Mouse (Mus musculus): ENCODE data around the gene Olfr1095. TPM values are rescaled to one million over a fixed set of nuclear protein-coding genes. Genes with fewer than 3 reads are reported as not detected.

The Olfr1095 gene
- not detected for total RNA-seq (2022)

DNA sequence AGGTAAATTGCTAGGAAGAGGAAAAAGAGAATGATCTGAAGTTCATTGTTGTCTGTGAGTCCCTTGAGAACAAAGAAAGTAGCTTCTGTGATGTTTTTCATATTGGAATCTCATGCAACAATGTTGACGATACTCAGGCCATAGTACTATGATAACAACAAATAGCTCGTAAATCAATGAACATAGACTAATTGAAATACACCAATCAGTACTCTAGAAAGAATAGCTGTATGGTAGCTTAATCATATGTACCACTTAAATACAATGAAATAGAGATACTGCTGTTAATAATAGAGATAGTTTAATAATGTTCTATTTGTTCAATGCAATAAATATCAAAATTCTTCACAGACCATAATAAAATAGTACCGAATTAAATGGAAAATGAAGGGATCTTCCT lies at the start of gene Olfr1095:
TSS of gene Olfr1095 (minus strand) at position 101 of the 400 bp plus-strand sequence.
- DNase-seq (ENCODE audit: low spot score in 2 of 2), result no peak

DNA sequence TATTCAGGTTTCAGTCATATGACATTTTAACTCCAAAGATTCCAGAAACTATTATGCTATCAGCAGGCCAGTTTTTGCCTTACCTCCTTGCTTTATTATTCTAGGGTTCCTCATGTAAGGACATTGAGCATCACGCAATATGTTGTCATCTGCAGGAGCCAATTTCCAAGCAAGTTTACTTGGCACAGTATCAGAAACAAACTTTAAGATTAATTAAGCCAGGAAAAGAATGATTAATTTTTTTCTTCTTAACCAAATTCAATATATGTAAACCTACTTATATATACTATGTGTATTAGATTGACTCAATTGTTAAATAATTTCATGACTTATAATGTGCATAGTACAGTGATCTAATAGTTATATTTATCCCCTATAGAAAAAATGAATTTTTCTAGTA lies 40.6 kb upstream of the Olfr1095 start, which contains the start of gene Olfr1097:
TSS of gene Olfr1097 (minus strand) at position 101 of the 400 bp plus-strand sequence.
- no peak for DNase-seq (ENCODE audit: low spot score in 2 of 2)

DNA sequence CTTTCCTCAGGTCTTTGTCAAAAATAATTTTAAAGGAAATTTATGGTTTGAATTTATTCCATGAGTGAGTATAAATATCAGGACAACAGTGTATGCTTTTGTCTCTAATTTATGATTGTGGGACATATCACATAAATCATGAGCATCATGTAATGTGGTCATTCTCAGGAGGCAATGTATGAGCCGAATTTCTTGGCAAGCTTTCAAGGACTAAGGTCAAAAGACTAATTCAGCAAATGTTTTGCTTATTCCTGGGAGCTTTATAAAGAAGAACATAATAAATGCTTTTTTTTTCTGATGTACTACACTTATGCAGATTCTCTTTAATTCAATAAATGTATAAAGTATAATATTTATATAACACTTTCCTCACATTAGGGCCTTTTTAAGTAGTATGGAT lies 23.2 kb upstream of the Olfr1095 start, which contains the start of gene Gm13723:
TSS of gene Gm13723 (minus strand) at position 101 of the 400 bp plus-strand sequence.
- DNase-seq (ENCODE audit: low spot score in 2 of 2), result no peak

DNA sequence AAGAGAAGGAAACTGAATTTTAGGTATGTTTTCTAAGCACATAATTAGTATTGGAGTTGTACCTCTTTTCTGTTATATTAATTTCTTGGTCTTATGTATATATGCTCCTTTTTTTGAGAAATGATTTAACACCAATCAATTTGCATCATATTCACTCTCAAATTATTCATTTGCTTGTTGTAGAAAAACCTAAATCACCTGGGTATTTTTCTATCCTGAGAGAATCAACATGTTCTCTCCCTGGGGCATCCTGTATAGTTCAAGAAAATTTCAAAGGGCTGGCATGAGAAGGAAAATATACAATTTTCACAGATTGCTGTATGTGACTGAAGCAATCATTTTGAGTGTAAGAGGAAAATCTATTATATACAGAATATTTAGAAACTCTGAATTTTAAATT lies 27.1 kb downstream of the Olfr1095 start, which contains the start of gene Olfr1094:
TSS of gene Olfr1094 (plus strand) at position 301 of the 400 bp plus-strand sequence.
- no peak for DNase-seq (ENCODE audit: low spot score in 2 of 2)

DNA sequence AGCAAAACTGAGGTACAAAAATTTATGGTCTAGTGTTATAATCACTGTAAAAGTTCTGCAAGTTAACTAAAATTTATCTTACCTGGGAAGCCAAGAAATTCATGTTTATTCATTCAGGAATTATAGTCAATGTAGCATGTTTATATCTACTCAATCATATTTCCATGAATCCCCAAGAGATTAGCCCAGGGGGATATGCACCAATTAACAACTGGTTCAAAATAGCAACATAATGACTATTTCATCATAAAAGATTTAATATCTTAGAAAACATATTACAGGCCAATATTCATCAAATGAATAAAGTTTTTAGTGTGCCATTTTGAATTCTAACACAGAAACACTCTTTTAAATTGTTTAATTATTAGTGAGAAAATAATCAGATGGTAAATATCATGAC lies 41.6 kb downstream of the Olfr1095 start, which contains the start of gene Olfr141:
TSS of gene Olfr141 (minus strand) at position 101 of the 400 bp plus-strand sequence.
- DNase-seq (ENCODE audit: low spot score in 2 of 2), result no peak

Other genes starting within 250 kb of the Olfr1095 start
- not detected for gene Olfr1084, start 212.0 kb downstream of the Olfr1095 start, total RNA-seq (2022)
- gene Olfr1085, start 189.7 kb downstream of the Olfr1095 start, total RNA-seq (2022), result not detected
- gene Olfr1086, start 171.6 kb downstream of the Olfr1095 start, total RNA-seq (2022), result not detected
- gene Olfr1087, start 153.3 kb downstream of the Olfr1095 start, total RNA-seq (2022), result not detected
- not detected for gene Olfr1089, start 118.0 kb downstream of the Olfr1095 start, total RNA-seq (2022)
- not detected for gene Olfr1090, start 92.7 kb downstream of the Olfr1095 start, total RNA-seq (2022)
- gene Olfr1093, start 69.2 kb downstream of the Olfr1095 start, total RNA-seq (2022), result not detected
- not detected for gene Olfr141, start 41.7 kb downstream of the Olfr1095 start, total RNA-seq (2022)
- not detected for gene Olfr1094, start 27.0 kb downstream of the Olfr1095 start, total RNA-seq (2022)
- gene Gm13723, start 23.1 kb upstream of the Olfr1095 start, total RNA-seq (2022), result not detected
- gene Olfr1097, start 40.5 kb upstream of the Olfr1095 start, total RNA-seq (2022), result not detected
- gene Olfr1098, start 72.8 kb upstream of the Olfr1095 start, total RNA-seq (2022), result not detected
- gene Olfr1099, start 109.0 kb upstream of the Olfr1095 start, total RNA-seq (2022), result not detected
- gene Olfr1100, start 128.3 kb upstream of the Olfr1095 start, total RNA-seq (2022), result not detected
- gene Olfr1101, start 139.5 kb upstream of the Olfr1095 start, total RNA-seq (2022), result not detected
- gene Olfr1102, start 146.7 kb upstream of the Olfr1095 start, total RNA-seq (2022), result not detected
- gene Olfr1104, start 175.4 kb upstream of the Olfr1095 start, total RNA-seq (2022), result not detected
- gene Olfr1105, start 184.8 kb upstream of the Olfr1095 start, total RNA-seq (2022), result not detected
- gene Olfr1106, start 200.6 kb upstream of the Olfr1095 start, total RNA-seq (2022), result not detected
- gene Olfr1107, start 224.1 kb upstream of the Olfr1095 start, total RNA-seq (2022), result not detected
- gene Olfr1109, start 244.3 kb upstream of the Olfr1095 start, total RNA-seq (2022), result not detected